Mouse (Mus musculus): ENCODE results near the gene Rnf144b.

Gene Rnf144b

DNA sequence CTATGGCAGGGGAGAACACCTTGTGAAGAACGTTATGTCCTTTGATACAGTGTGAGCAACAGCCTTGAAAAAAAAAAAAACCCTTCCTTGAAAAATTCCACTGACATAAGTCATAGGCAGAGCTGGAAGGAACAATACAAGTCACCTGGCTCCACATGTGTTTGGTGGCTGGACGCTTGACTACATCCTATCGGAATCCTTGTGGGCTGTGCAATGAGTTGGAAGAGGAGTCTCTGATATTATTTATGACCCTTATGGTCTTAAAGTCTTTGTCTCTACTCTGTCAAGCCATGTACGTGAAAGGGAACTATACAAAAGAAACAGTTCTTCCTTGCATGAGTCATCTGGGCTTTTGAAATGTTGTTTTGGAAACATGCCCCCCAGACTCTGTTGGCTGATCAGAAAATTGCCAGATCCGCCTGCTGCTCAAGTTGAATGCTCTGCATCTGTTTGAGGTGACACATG is 94.7 kb downstream of the Rnf144b start:
- no peak for DNase-seq (ENCODE audit: extremely low spot score, low read depth, low spot score)

DNA sequence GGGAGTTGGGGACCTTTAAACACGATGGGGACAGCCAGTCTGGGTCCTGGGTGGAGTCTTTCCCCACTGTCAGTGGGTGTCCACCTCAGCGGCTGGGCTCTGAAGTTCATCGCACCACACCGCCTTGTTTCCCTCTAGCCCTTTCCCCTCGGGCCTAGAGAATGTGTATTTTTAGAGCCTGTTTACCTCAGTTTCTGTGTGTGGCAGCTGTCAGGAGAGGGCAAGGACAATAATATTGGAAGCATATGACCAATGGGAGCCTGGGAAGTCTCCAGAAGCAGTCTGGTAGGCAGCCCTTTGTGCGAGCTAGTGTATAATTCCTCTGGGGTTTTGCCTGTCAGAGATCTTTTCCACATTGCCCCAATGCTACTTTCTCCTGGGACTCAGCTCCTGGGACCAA is 95.9 kb downstream of the Rnf144b start:
- no peak for DNase-seq (ENCODE audit: extremely low spot score, low read depth, low spot score)

DNA sequence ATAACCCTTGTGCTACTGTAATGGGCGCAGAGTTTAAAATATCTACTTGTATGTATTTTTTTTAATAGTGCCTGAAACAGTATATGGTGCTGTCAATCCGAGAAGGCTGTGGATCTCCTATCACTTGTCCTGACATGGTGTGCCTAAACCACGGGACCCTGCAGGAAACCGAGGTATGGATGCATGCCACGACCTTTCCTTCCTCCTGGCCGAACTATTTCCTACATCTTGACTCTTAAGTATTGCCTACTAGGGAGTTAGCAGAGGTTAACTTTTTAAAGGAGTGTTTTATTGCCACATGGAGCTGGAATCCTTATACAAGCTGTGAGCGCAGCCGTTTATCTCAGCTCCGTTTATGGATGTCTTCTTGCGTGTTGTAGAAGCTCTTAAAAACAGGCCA is 98.0 kb downstream of the Rnf144b start:
- no peak for DNase-seq (ENCODE audit: extremely low spot score, low read depth, low spot score)

DNA sequence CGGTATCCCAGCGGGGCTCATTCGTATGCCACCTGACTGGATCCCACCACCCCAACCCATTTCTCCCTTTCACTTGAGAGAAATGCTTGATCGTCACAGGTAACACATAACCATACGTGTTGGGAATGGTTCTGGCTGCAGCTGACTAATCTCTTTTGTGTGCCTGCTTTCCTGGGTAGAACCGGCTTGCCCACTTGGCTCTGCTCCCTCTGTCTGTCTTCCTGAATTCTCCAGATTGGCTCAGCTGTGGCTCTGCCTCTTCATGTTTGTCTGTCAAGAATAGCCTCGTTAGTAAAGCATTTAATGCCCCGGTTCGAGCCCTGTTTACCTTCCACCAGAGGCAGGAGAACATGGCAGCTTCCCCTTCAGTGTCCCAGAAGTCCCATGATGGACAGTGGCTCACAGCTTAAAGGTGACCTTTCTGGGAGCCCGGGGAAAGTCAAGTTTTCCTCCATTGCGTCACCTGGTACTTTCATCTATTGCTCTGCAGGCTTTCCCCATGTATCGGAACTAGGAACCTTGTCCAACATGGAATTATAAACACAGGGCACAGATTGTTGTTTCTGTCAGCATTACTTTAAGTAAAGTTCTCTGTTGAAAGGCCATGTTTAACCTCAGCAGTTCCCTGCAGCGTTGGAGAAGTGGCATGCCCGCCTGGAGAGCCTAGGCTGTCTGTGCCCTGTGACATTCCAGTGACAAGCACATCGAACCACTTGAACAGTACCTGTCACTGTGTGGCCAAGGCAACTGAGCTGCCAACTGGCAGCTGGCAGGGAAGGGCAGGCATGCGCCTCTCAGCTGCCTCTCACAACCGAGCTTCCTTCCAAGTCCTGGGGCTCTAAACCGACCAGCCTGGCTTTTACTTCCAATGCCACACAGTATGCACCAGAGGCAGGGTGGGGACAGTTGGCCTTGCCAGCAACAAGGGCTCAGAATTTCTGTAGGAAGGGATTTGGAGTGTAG is 101.4 kb downstream of the Rnf144b start:
- DNase-seq (ENCODE audit: extremely low spot score, low read depth, low spot score), result no peak

- no peak for DNase-seq (ENCODE audit: extremely low spot score, low read depth, low spot score)
Observed at GRCm38 (mm10) chr13:47224648-47225323, 102.3 kb downstream of the Rnf144b start.

DNA sequence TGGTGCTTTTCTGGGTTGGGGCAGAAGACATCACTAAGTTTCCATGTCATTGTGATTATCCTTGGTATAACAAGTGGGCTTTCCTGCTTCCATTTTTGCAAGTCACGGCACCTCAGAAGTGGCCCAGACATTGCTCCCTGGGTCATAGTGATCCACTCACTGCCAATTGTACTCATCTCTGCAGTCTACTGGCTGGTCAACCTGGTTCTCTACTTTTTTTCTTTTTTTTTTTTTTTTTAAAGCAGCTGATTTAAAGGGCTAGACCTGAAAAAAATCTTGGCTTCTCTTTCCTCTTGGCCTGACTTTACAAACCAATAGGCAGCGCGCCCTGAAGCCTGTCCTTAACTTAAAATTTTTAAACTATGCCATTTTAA is 102.9 kb downstream of the Rnf144b start:
- DNase-seq (ENCODE audit: extremely low spot score, low read depth, low spot score), result no peak

DNA sequence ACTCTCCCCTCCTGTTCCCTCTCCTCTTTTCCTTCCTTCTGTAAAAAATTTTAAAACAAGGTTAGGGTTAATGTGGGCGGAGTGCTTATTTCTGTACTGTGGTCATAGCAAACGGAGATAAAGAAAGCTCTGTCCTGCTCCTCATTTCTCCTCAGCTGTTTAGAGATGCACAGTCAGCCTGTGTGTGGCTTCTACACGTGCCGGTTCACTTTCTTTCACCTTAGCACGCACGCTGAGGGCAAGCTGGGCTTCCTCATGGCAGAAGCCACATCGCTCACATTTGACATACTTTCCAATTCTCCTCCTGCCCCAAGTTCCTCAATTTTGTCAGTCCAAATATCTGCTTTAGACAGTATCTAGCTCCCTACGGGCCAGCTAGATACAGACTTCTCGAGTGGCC is 103.3 kb downstream of the Rnf144b start:
- no peak for DNase-seq (ENCODE audit: extremely low spot score, low read depth, low spot score)

- no peak for DNase-seq (ENCODE audit: extremely low spot score, low read depth, low spot score)
Observed at GRCm38 (mm10) chr13:47226521-47226920, 104.1 kb downstream of the Rnf144b start.

DNA sequence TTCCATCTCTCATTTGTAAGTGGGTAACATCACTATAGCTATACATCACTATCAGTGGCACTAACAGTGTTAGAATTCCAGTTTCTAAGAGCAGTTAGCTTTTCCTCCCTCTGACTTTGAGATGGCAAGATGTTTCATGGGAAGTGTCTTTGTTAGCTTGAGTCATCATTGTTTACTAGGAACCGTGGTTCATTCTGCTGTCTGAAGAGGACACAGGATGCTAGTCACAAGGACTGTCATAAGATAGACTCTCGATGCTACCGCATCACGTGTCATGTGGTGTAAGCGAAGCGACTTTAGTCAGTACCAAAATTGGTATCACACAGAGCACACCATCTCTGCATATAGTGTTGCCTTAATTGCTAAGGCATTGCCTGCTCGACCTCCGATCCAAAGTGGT is 105.7 kb downstream of the Rnf144b start:
- DNase-seq (ENCODE audit: extremely low spot score, low read depth, low spot score), result no peak

GRCm38 (mm10) chr13:47228626-47229190 is 106.3 kb downstream of the Rnf144b start:
- no peak for DNase-seq (ENCODE audit: extremely low spot score, low read depth, low spot score)

DNA sequence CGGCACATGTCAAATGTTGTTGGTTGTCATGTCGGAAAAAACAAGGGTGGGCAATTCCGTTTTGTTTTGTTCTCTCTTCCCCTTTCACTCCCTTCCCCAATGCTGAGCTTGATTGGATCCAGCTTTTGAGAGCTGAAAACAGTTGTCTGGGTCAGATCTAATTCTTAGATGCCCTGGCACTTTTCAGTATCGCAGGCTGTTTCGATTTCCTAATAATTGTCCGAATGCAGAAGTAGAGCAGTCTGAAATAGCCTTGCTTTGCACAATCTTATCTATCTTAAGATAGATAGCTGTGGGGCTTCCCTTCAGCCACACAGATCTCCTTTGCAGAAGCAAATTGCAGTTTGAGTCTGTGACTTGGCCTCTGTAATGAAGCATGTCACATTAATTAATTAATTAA is 109.7 kb downstream of the Rnf144b start:
- no peak for DNase-seq (ENCODE audit: extremely low spot score, low read depth, low spot score)

DNA sequence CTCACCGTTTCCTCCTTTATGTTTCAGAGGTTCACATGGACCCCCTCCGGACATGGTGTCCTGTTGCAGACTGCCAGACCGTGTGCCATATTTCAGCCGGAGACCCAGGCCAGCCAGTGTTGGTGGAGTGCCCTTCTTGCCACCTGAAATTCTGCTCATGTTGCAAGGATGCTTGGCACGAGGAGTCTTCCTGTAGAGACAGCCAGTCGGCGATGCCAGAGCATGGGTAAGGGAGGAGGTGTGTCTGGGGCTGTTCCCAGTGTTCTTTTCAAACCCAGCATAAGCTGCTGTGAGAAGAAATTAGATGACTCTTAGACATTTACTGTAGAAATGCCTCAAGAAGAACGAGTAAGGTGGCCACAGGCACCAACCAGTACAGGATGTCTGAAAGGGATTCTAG is 114.9 kb downstream of the Rnf144b start:
- DNase-seq (ENCODE audit: extremely low spot score, low read depth, low spot score), result no peak

GRCm38 (mm10) chr13:47238131-47238530 is 115.7 kb downstream of the Rnf144b start:
- no peak for DNase-seq (ENCODE audit: extremely low spot score, low read depth, low spot score)

DNA sequence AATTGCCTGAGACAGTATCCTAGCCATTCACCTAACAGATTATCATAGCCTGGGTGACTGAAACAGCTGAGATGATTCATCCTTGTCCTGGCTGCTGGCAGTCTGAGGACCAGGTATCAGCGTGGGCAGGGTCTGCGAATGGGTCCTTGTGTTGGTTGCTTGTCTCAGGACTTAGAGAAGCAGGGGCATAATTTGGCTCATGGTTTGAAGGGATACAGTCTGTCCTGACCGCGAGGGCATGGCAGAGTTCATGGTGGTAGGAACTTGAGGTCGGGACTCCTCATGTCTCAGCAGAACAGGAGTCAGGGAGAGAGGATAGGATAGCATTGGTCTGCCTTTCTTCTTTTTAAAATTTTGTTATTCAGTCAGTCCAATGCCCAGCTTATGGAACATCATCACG is 121.1 kb downstream of the Rnf144b start:
- no peak for DNase-seq (ENCODE audit: extremely low spot score, low read depth, low spot score)

GRCm38 (mm10) chr13:47244771-47245170 is 122.3 kb downstream of the Rnf144b start:
- no peak for DNase-seq (ENCODE audit: extremely low spot score, low read depth, low spot score)

DNA sequence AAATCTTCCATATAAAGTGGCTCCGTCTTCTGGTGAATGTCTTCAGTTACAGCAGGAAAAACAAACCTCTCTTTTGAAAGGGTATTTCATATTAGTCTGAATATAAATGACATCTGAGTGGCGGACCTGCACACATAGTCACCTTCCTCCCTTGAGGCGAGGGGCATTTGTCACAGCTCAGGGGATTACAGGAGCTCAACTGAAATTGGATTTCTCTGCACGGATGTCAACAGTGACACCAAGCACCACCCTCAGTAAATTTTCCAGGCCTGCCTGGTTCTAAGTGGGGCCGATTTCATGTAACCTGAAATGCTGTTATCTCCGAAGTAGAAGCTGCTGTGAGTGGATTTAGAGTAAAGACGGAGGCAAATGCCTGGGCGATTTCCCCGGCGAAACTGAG is 124.0 kb downstream of the Rnf144b start:
- no peak for DNase-seq (ENCODE audit: extremely low spot score, low read depth, low spot score)

DNA sequence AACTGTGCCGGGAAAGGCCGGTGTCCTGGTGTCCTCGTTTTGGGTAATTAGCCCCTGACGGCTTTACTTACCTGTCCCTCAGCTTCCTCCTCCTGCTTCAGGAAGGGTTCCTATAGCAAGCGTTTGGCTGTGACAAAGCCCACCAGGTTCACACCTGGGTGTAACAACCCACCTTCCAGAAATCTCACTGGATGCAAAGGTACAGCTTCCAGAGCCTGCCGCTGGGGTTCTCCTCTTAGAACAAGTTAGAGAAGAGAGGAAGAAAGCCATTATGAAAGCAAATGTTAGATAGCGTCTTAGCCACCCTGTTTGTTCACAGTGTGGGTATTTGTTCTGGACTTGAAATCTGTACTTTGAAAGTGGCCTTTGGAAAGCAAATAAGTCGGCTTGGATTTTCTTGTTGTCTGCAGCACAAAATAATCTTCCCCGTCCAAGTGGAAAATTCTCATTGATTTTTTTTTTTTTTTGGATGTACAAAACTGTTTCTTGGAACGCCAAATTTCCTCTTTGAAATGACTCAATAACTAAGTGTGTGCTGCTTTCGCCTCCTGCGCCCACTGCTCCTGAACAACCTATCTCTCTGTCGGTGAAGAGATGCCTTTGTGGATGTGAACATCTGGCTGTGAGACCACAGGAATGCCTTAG is 124.8 kb downstream of the Rnf144b start:
- DNase-seq (ENCODE audit: extremely low spot score, low read depth, low spot score), result no peak

- no peak for DNase-seq (ENCODE audit: extremely low spot score, low read depth, low spot score)
Observed at GRCm38 (mm10) chr13:47248289-47249010, 126.0 kb downstream of the Rnf144b start.

DNA sequence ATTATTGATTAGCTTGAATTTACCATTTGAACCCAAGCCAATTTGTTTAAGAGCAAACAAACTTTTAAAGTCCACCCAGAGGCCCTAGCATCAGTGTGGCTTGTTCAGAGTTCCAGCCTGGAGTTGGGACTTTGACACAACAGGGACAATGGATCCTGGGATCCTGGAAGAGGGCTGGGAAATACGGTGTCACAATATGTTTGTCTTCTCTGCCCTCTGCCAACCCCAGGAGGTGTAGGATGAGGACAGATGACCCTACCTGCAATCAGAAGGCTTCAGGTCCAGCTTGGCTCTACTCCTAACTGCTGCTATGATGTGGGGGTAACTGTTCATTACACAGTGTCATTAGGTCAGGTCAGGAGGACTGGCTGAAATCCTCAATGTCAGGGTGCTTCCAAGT is 128.2 kb downstream of the Rnf144b start:
- no peak for DNase-seq (ENCODE audit: extremely low spot score, low read depth, low spot score)

GRCm38 (mm10) chr13:47251114-47251764 is 128.8 kb downstream of the Rnf144b start:
- no peak for DNase-seq (ENCODE audit: extremely low spot score, low read depth, low spot score)

All from hindlimb bud, embryonic 11.5 days (tissue).